Mouse (Mus musculus) lung, postnatal 0 days (tissue): ENCODE data around the gene Tex36.

ENCODE experiments used
- CTCF ChIP-seq: IDR thresholded peaks from 2 replicates; pipeline ENCODE4 v1.5.1; 2016; ENCODE audit warnings: antibody characterized with exemption, mild to moderate bottlenecking
- EP300 ChIP-seq: IDR thresholded peaks from 2 replicates; pipeline ENCODE4 v1.6.1; 2016; ENCODE audit warnings: antibody characterized with exemption, mild to moderate bottlenecking, control low read depth

GRCm38 (mm10) chr7:133603156-133603555 is 1.2 kb upstream of the Tex36 start:
- no peak for TF ChIP-seq CTCF
- TF ChIP-seq EP300: no peak
